Mouse (Mus musculus) neural tube, embryonic 11.5 days (tissue): ENCODE measurements around the gene Gpld1. TPM values are rescaled to one million over a fixed set of nuclear protein-coding genes. Genes with fewer than 3 reads are reported as not detected.

Experiments used
- ATAC-seq: fragments of 200-750 bp; cut with Nextera tagmentation; 2 replicates; pipeline ENCODE4 v1.8.0; 2017; ENCODE audit warnings: moderate number of reproducible peaks, mild to moderate bottlenecking, moderate TSS enrichment, moderate library complexity; ENCODE audit not compliant: insufficient read depth, low FRiP score, low TSS enrichment
- DNase-seq: peaks from one replicate; pipeline ENCODE4 v3.0.0-alpha.2; 2015; ENCODE audit warnings: low spot score
- H3K27ac ChIP-seq: fragments of 300-500 bp; sonication (generic); 2 replicates; pipeline ENCODE4 v1.5.1; 2014; ENCODE audit warnings: low read depth, mild to moderate bottlenecking, low read length
- H3K27me3 ChIP-seq: fragments of 300-500 bp; sonication (generic); 2 replicates; pipeline ENCODE4 v1.6.1; 2014; ENCODE audit warnings: mild to moderate bottlenecking, low read length, mixed read lengths; ENCODE audit not compliant: control insufficient read depth, insufficient read depth
- H3K36me3 ChIP-seq: fragments of 300-500 bp; sonication (generic); 2 replicates; pipeline ENCODE4 v1.6.1; 2014; ENCODE audit warnings: mild to moderate bottlenecking, low read length, moderate library complexity, mixed read lengths; ENCODE audit not compliant: control insufficient read depth, insufficient read depth
- H3K4me1 ChIP-seq: fragments of 300-500 bp; sonication (generic); 2 replicates; pipeline ENCODE4 v1.6.1; 2014; ENCODE audit warnings: low read length, mixed read lengths; ENCODE audit not compliant: control insufficient read depth, insufficient read depth
- H3K4me2 ChIP-seq: fragments of 300-500 bp; sonication (generic); 2 replicates; pipeline ENCODE4 v1.6.1; 2014; ENCODE audit warnings: low read depth, mild to moderate bottlenecking, moderate library complexity
- H3K4me3 ChIP-seq: fragments of 300-500 bp; sonication (generic); 2 replicates; pipeline ENCODE4 v1.5.1; 2014; ENCODE audit warnings: low read depth, low read length
- H3K9ac ChIP-seq: fragments of 300-500 bp; sonication (generic); 2 replicates; pipeline ENCODE4 v1.6.1; 2014; ENCODE audit warnings: mild to moderate bottlenecking, low read length
- H3K9me3 ChIP-seq: fragments of 300-500 bp; sonication (generic); 2 replicates; pipeline ENCODE4 v1.6.1; 2016; ENCODE audit warnings: low read length; ENCODE audit not compliant: control insufficient read depth
- WGBS: fragments of 180-500 bp; shearing (Covaris S2); extraction: QIAGEN DNeasy Blood & Tissue Kit; methylation state at CpG from one replicate; pipeline ENCODE4 v1.1.7; 2014; 5-methylcytosine and 5-hydroxymethylcytosine counted together
- polyA plus RNA-seq: library from polyadenylated mRNA; unstranded; fragments of >200 nt; fragmentation: Nextera tagmentation; extraction: Ambion mirVana; gene quantifications from 2 replicates; pipeline ENCODE4 v1.2.1, GENCODE M21; 2014

Gene Gpld1
- polyA plus RNA-seq, 1 experiment from 2014 or later = 0.76 TPM

- Histone ChIP-seq H3K4me3 (no peak overlapping the region), H3K36me3 (no peaks in the 10 kb centered on the region), H3K9ac (no peak overlapping the region), H3K4me2 (no peak overlapping the region), H3K4me1 (no peaks in the 10 kb centered on the region), H3K9me3 (no peaks in the 10 kb centered on the region), H3K27me3 (no peaks in the 10 kb centered on the region), H3K27ac (no peak overlapping the region)
- DNase-seq = no peak
- no peak for ATAC-seq
- 77% methylated on average over 13 of the region's 13 CpGs for WGBS
Measured at GRCm38 (mm10) chr13:24915831-24916230, 27.1 kb upstream of the Gpld1 start.

DNA sequence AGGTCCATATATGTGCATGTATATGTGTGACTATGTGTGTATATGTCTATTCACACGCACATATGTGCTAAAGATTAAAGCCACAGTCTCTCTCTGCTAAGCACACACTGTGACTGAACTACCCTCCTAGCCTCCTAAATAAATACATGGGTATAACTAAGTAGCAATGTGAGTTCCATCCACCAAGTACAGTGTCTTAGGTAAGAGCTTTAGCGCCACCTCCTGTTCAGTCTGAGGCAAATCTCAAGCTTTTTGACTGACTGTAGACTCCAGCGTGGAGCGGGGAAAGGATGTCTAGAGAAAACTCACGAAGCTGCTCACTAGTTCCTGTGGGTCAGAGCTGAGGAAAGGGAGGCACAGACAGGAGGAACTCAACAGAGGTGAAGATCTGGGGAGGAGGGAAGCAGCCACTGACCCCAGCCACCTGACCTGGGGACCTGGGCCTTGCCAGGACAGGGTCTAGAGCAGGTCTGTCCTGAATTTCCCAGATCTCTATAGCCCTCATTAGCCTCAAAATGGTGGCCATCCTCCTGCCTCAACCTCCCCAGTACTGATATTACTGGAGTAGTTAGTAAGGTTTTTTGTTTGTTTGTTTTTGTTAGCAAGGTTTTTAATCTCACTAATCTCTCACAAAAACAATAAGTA is 22.5 kb upstream of the Gpld1 start:
- ATAC-seq (peak; percentile 41; the same call in 1 of the 2 replicates), DNase-seq (peak; percentile 55)
- no peaks in the 10 kb centered on the region for H3K36me3 ChIP-seq

GRCm38 (mm10) chr13:24921281-24921680 is 21.7 kb upstream of the Gpld1 start:
- WGBS = 70% methylated on average over 6 of the region's 6 CpGs
- H3K27ac ChIP-seq = no peak overlapping the region

More for the DNA sequence above, 22.5 kb upstream of the Gpld1 start:
- Histone ChIP-seq H3K9ac (no peak overlapping the region), H3K4me1 (no peaks in the 10 kb centered on the region), H3K4me3 (no peak overlapping the region), H3K4me2 (no peak overlapping the region), H3K27me3 (no peaks in the 10 kb centered on the region), H3K27ac (no peak overlapping the region), H3K9me3 (no peaks in the 10 kb centered on the region)
- 23% methylated on average over 5 of the region's 5 CpGs for WGBS

GRCm38 (mm10) chr13:24923991-24924390 is 19.0 kb upstream of the Gpld1 start:
- Histone ChIP-seq H3K4me2 (no peak overlapping the region), H3K9ac (no peak overlapping the region), H3K36me3 (no peaks in the 10 kb centered on the region), H3K9me3 (no peaks in the 10 kb centered on the region), H3K4me3 (no peak overlapping the region), H3K27ac (no peak overlapping the region), H3K4me1 (no peaks in the 10 kb centered on the region), H3K27me3 (no peaks in the 10 kb centered on the region)
- WGBS = 92% methylated on average over 5 of the region's 5 CpGs
- no peak for ATAC-seq
- no peak for DNase-seq

More at GRCm38 (mm10) chr13:24921281-24921680, 21.7 kb upstream of the Gpld1 start:
- H3K9me3 ChIP-seq = no peaks in the 10 kb centered on the region
- DNase-seq (no peak), ATAC-seq (no peak)
- no peak overlapping the region for H3K4me3 ChIP-seq
- no peak overlapping the region for H3K9ac ChIP-seq
- no peaks in the 10 kb centered on the region for H3K4me1 ChIP-seq
- H3K4me2 ChIP-seq = no peak overlapping the region
- H3K36me3 ChIP-seq = no peaks in the 10 kb centered on the region
- H3K27me3 ChIP-seq = no peaks in the 10 kb centered on the region

- Histone ChIP-seq H3K4me2 (no peak overlapping the region), H3K9ac (no peak overlapping the region), H3K9me3 (no peaks in the 10 kb centered on the region), H3K27me3 (no peaks in the 10 kb centered on the region), H3K36me3 (no peaks in the 10 kb centered on the region), H3K27ac (no peak overlapping the region), H3K4me3 (no peak overlapping the region), H3K4me1 (no peaks in the 10 kb centered on the region)
- no peak for ATAC-seq
- DNase-seq = no peak
Measured at GRCm38 (mm10) chr13:24930591-24930990, 12.4 kb upstream of the Gpld1 start.

DNA sequence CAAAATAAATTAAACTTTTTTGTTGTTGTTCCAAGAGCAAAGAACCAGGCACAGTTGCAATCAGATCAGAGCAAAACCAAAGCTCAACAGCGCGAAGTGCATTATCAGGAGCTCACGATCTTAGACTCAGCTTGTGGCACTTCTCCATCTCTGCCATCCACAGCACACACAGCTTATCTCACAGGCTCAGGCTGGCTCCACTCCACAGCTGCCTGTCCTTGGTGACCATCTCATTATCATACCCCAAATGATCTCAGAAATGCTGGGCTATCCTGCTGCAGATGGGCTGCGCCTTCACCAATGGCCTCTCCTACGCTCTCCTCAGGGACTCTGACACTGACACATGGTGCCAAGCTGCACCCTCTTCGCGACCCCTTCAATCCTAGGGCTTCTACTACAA is 9.8 kb upstream of the Gpld1 start:
- no peak for ATAC-seq
- WGBS = 87% methylated on average over 7 of the region's 7 CpGs

GRCm38 (mm10) chr13:24936772-24937107 is 6.2 kb upstream of the Gpld1 start:
- no peaks in the 10 kb centered on the region for H3K27me3 ChIP-seq
- H3K9ac ChIP-seq = no peak overlapping the region; the same call in 1 of the 2 replicates
- H3K4me2 ChIP-seq = peak overlapping the region; percentile 66
- no peak overlapping the region for H3K27ac ChIP-seq
- 55% methylated on average over 5 of the region's 5 CpGs for WGBS
- no peaks in the 10 kb centered on the region for H3K9me3 ChIP-seq
- peak overlapping the region; percentile 71 for H3K4me3 ChIP-seq
- no peaks in the 10 kb centered on the region for H3K4me1 ChIP-seq
- no peak for DNase-seq
- no peaks in the 10 kb centered on the region for H3K36me3 ChIP-seq
- 0 out of 2 replicates have a peak, but pooled peaks have one; percentile 10 for ATAC-seq

More for the DNA sequence above, 9.8 kb upstream of the Gpld1 start:
- Histone ChIP-seq H3K4me1 (no peaks in the 10 kb centered on the region), H3K36me3 (no peaks in the 10 kb centered on the region), H3K27me3 (no peaks in the 10 kb centered on the region), H3K4me2 (no peak overlapping the region), H3K9me3 (no peaks in the 10 kb centered on the region), H3K4me3 (no peak overlapping the region), H3K9ac (no peak overlapping the region), H3K27ac (no peak overlapping the region)
- DNase-seq = no peak

DNA sequence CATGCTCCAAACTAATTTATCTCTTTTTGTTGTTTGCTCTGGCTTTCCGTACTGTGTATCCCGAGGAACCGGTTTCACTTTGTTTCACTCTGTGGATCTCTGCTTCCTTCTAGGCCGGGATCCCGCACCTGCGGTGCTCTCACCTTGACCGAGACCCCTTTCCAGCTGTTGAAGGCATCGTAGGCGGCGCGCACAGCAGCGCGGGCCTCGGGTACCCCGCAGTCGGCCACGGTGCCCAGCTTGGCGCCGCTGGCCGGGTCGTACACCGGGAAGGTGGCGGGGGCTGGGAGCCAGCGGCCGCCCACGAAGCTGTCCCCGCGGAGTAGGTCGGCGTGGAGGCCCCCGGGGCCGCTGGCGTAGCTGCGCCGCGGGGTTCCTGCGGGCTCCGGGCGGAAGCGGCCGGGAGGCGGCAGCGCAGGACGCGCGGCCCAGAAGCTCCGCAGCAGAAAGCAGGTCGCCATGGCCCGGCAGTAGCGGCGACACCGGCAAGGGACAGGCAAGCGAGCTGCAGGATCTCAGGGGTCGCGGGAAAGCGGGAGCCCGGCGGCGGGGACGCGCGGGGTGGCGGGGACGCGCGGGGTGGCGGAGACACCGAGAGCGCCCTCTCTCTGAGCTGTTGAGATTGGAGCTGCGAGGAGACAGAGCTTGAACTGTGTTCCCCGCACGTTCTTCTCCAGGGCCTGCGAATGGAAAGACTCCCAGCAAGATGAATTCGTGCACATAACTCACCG is 5.7 kb upstream of the Gpld1 start, which contains the start of gene Aldh5a1:
Gene Aldh5a1 (minus strand): TSS at position 554 of the 731 bp plus-strand sequence.
- H3K36me3 ChIP-seq = no peaks in the 10 kb centered on the region
- no peaks in the 10 kb centered on the region for H3K4me1 ChIP-seq
- peak within 1 kb of the TSS; percentile 66 for H3K4me2 ChIP-seq
- DNase-seq (peak; percentile 86), ATAC-seq (peak; percentile 85)
- H3K4me3 ChIP-seq = peak within 1 kb of the TSS; percentile 71
- H3K9me3 ChIP-seq = no peaks in the 10 kb centered on the region
- H3K27me3 ChIP-seq = no peaks in the 10 kb centered on the region
- no peak within 1 kb of the TSS for H3K27ac ChIP-seq
- WGBS = under 1% methylated on average over 75 of the region's 75 CpGs
- peak within 1 kb of the TSS; percentile 70 for H3K9ac ChIP-seq

GRCm38 (mm10) chr13:24937839-24938166 is 5.1 kb upstream of the Gpld1 start:
- WGBS = 20% methylated on average over 12 of the region's 12 CpGs
- no peak for DNase-seq
- H3K27ac ChIP-seq = no peak overlapping the region

More at GRCm38 (mm10) chr13:24937839-24938166, 5.1 kb upstream of the Gpld1 start:
- Histone ChIP-seq H3K4me2 (peak overlapping the region; percentile 66), H3K9me3 (no peaks in the 10 kb centered on the region), H3K9ac (peak overlapping the region; percentile 70), H3K4me1 (0 out of 2 replicates have a peak, but pooled peaks cover 2% of the 10 kb centered on the region), H3K36me3 (no peaks in the 10 kb centered on the region), H3K27me3 (no peaks in the 10 kb centered on the region), H3K4me3 (peak overlapping the region; percentile 71)
- no peak for ATAC-seq
